Mouse (Mus musculus): ENCODE measurements around the gene Adi1. TPM values are rescaled to one million over a fixed set of nuclear protein-coding genes. Genes with fewer than 3 reads are reported as not detected.

Gene Adi1
- polyA plus RNA-seq, 1 experiment from 2014 or later = 27.0 TPM

DNA sequence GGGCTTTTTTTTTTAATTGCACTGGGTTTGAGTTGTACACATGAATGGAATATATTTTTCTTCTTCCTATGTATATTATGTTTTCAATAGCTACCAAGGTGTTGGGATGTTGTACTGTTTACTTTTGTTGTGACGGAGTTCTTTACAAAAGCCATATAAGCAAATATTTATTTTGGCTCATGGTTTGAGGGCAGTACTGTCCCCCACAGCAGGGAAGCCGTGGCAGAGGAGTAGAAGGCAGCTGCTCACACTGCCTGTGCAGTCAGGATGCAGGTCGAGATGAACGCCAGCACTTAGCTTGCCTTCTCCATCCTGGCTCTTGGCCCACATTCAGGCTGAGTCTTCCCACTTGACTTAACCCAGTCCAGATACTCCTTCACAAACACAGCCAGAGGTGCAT lies 8.3 kb upstream of the Adi1 start:
- 77% methylated on average over 4 of the region's 4 CpGs for WGBS

DNA sequence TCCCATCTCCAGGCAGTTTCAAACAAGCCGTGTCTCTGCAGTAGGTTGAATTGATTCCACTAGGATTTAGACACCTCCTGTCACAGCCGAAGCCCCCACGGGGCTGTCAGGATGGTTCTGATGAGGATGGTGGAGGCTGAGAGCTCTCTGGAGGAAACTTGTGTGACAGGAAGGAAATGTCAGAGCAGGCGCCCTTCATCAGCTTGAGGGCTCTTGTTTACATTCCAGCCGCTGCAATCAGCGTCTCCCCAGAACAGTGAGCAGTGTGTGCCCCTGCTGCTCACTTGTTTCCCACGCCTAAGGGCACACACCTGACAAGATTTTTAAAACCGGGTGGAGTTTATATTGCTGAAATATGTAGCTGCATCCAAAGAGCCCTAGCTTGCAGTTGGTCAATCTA lies 7.7 kb upstream of the Adi1 start:
- Histone ChIP-seq H3K27ac (replicated peaks) (no peak overlapping the region), H3K4me2 (no peak overlapping the region), H3K9ac (replicated peaks) (no peak overlapping the region), H3K36me3 (no peaks in the 10 kb centered on the region; the same call in 1 of the 2 replicates), H3K9me3 (replicated peaks) (no peaks in the 10 kb centered on the region), H3K27me3 (replicated peaks) (no peaks in the 10 kb centered on the region), H3K4me3 (replicated peaks) (no peak overlapping the region), H3K4me1 (no peaks in the 10 kb centered on the region)
- ATAC-seq (ENCODE audit: low FRiP score) = no peak
- WGBS = 57% methylated on average over 8 of the region's 8 CpGs

More for the DNA sequence above, 8.3 kb upstream of the Adi1 start:
- Histone ChIP-seq H3K9ac (replicated peaks) (no peak overlapping the region), H3K4me1 (no peaks in the 10 kb centered on the region), H3K4me3 (replicated peaks) (no peak overlapping the region), H3K27ac (replicated peaks) (no peak overlapping the region), H3K36me3 (no peaks in the 10 kb centered on the region; the same call in 1 of the 2 replicates), H3K9me3 (replicated peaks) (no peaks in the 10 kb centered on the region), H3K27me3 (replicated peaks) (no peaks in the 10 kb centered on the region), H3K4me2 (no peak overlapping the region)
- no peak for ATAC-seq (ENCODE audit: low FRiP score)

DNA sequence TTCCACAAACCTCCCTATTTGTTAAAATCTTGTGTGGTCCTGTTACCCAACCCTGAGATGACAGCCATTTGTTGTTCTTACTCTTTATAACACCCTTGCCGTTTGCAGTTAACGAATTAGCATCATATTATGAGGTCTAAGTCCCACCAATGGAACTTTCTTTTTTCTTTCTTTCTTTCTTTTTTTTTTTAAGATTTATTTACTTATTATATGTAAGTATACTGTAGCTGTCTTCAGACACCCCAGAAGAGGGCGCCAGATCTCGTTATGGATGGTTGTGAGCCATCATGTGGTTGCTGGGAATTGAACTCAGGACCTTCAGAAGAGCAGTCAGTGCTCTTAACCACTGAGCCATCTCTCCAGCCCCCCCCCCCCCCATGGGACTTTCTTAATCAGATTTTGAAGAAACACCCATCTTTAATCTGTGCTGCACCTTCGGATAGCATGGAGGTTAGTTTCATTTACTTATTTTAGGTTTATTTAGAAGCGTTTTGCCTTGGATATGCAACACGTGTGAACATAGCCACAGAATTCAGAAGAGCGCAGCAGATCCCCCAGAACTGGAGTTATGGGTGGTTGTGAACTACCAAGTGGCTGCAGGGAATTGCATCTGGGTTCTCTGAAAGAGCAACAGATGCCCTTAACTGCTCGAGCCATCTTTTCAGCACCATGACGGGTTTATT lies 852 bp upstream of the Adi1 start:
- peak overlapping the region; percentile 93 for H3K27ac ChIP-seq (replicated peaks)
- ATAC-seq (ENCODE audit: low FRiP score) = no peak

GRCm38 (mm10) chr12:28675925-28676209 lies 836 bp downstream of the Adi1 start:
- peak overlapping the region; percentile 62 for H3K4me2 ChIP-seq
- H3K36me3 ChIP-seq = peaks cover 5% of the 10 kb centered on the region; the same call in 1 of the 2 replicates
- H3K9me3 ChIP-seq (replicated peaks) = no peaks in the 10 kb centered on the region
- peaks cover 18% of the 10 kb centered on the region for H3K4me1 ChIP-seq
- H3K4me3 ChIP-seq (replicated peaks) = peak overlapping the region; percentile 54
- WGBS = 77% methylated on average over 5 of the region's 5 CpGs
- ATAC-seq (ENCODE audit: low FRiP score) = no peak
- peak overlapping the region; percentile 93 for H3K27ac ChIP-seq (replicated peaks)
- H3K9ac ChIP-seq (replicated peaks) = peak overlapping the region; percentile 72
- H3K27me3 ChIP-seq (replicated peaks) = no peaks in the 10 kb centered on the region

More for the DNA sequence above, 852 bp upstream of the Adi1 start:
- WGBS = 89% methylated on average over 10 of the region's 10 CpGs
- Histone ChIP-seq H3K9ac (replicated peaks) (peak overlapping the region; percentile 72; the same call in 1 of the 2 replicates), H3K4me1 (peaks cover 18% of the 10 kb centered on the region), H3K4me3 (replicated peaks) (peak overlapping the region; percentile 54), H3K27me3 (replicated peaks) (no peaks in the 10 kb centered on the region), H3K9me3 (replicated peaks) (no peaks in the 10 kb centered on the region), H3K4me2 (peak overlapping the region; percentile 62), H3K36me3 (peaks cover 5% of the 10 kb centered on the region; the same call in 1 of the 2 replicates)

- no peak for ATAC-seq (ENCODE audit: low FRiP score)
- Histone ChIP-seq H3K36me3 (peaks cover 12% of the 10 kb centered on the region; the same call in 1 of the 2 replicates), H3K27ac (replicated peaks) (no peak overlapping the region), H3K9ac (replicated peaks) (no peak overlapping the region), H3K4me3 (replicated peaks) (no peak overlapping the region), H3K27me3 (replicated peaks) (no peaks in the 10 kb centered on the region), H3K4me2 (no peak overlapping the region), H3K9me3 (replicated peaks) (no peaks in the 10 kb centered on the region), H3K4me1 (peaks cover 11% of the 10 kb centered on the region; the same call in 1 of the 2 replicates)
- 69% methylated on average over 1 of the region's 1 CpGs for WGBS
Measured at GRCm38 (mm10) chr12:28684674-28685073, 9.6 kb downstream of the Adi1 start.

- H3K9ac ChIP-seq (replicated peaks) = no peak overlapping the region
- H3K9me3 ChIP-seq (replicated peaks) = no peaks in the 10 kb centered on the region
- no peak overlapping the region for H3K4me2 ChIP-seq
- H3K27me3 ChIP-seq (replicated peaks) = no peaks in the 10 kb centered on the region
- no peak overlapping the region for H3K4me3 ChIP-seq (replicated peaks)
- H3K4me1 ChIP-seq = peaks cover 11% of the 10 kb centered on the region; the same call in 1 of the 2 replicates
- ATAC-seq (ENCODE audit: low FRiP score) = no peak
- peaks cover 21% of the 10 kb centered on the region; the same call in 1 of the 2 replicates for H3K36me3 ChIP-seq
- WGBS = 81% methylated on average over 3 of the region's 3 CpGs
- H3K27ac ChIP-seq (replicated peaks) = 0 out of 2 replicates have a peak overlapping the region, but pooled peaks have one; percentile 51
Measured at GRCm38 (mm10) chr12:28685771-28686170, 10.7 kb downstream of the Adi1 start.

- H3K4me2 ChIP-seq = no peak overlapping the region
- ATAC-seq (ENCODE audit: low FRiP score) = 0 out of 2 replicates have a peak, but pooled peaks have one; percentile 18
- no peaks in the 10 kb centered on the region for H3K27me3 ChIP-seq (replicated peaks)
- peak overlapping the region; percentile 51 for H3K27ac ChIP-seq (replicated peaks)
- 43% methylated on average over 8 of the region's 8 CpGs for WGBS
- H3K36me3 ChIP-seq = peaks cover 26% of the 10 kb centered on the region; the same call in 1 of the 2 replicates
- H3K9me3 ChIP-seq (replicated peaks) = no peaks in the 10 kb centered on the region
- H3K4me3 ChIP-seq (replicated peaks) = no peak overlapping the region
- H3K4me1 ChIP-seq = peaks cover 11% of the 10 kb centered on the region; the same call in 1 of the 2 replicates
- no peak overlapping the region for H3K9ac ChIP-seq (replicated peaks)
Measured at GRCm38 (mm10) chr12:28686199-28686879, 11.3 kb downstream of the Adi1 start.

DNA sequence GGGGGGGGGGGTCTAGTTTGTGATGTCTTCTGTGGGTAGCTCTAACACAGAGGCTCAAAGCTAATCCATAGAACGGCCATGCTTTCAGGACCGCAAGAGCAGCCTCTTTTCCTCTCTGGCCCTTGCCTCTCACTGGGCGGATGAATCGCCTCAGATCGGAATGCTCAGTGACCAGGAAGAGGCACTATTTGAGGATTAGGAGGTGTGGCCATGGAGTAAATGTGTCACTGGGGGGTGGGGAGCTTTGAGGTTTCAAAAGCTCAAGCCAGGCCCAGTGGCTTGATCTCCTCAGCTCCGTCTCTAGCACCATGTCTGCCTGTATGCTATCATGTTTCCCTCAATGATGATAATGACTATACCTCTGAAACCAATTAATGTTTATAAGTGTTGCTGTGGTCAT lies 14.0 kb downstream of the Adi1 start:
- H3K4me2 ChIP-seq = no peak overlapping the region
- H3K9me3 ChIP-seq (replicated peaks) = no peaks in the 10 kb centered on the region
- no peak for ATAC-seq (ENCODE audit: low FRiP score)
- WGBS = 81% methylated on average over 6 of the region's 6 CpGs
- H3K27ac ChIP-seq (replicated peaks) = no peak overlapping the region
- no peak overlapping the region for H3K9ac ChIP-seq (replicated peaks)
- peaks cover 11% of the 10 kb centered on the region; the same call in 1 of the 2 replicates for H3K4me1 ChIP-seq
- no peaks in the 10 kb centered on the region for H3K27me3 ChIP-seq (replicated peaks)
- H3K4me3 ChIP-seq (replicated peaks) = no peak overlapping the region
- H3K36me3 ChIP-seq = peaks cover 33% of the 10 kb centered on the region

DNA sequence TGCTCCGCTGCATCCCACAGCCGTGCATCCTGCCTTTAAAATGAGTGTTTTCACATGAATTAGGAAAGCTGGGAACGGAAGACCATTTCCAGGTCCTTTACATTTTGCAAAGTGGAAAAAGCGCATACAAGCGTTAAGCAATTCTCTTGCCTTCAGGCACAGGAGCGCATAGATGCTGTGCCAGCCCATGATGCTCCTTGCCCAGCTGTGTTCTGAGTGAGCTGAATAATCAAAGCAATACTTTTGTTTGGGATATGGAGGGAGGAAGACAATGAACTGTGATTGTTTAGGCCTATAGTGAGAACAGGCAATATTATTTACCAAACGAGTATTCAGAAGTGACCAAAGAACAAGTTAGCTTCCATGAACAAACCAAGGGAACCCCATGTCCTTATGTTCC lies 15.7 kb downstream of the Adi1 start:
- H3K36me3 ChIP-seq = peaks cover 42% of the 10 kb centered on the region
- 87% methylated on average over 7 of the region's 7 CpGs for WGBS
- no peak for ATAC-seq (ENCODE audit: low FRiP score)
- H3K4me1 ChIP-seq = peaks cover 10% of the 10 kb centered on the region; the same call in 1 of the 2 replicates
- H3K27me3 ChIP-seq (replicated peaks) = no peaks in the 10 kb centered on the region
- no peak overlapping the region for H3K4me3 ChIP-seq (replicated peaks)
- H3K9ac ChIP-seq (replicated peaks) = no peak overlapping the region
- H3K9me3 ChIP-seq (replicated peaks) = no peaks in the 10 kb centered on the region
- H3K4me2 ChIP-seq = no peak overlapping the region
- H3K27ac ChIP-seq (replicated peaks) = no peak overlapping the region

DNA sequence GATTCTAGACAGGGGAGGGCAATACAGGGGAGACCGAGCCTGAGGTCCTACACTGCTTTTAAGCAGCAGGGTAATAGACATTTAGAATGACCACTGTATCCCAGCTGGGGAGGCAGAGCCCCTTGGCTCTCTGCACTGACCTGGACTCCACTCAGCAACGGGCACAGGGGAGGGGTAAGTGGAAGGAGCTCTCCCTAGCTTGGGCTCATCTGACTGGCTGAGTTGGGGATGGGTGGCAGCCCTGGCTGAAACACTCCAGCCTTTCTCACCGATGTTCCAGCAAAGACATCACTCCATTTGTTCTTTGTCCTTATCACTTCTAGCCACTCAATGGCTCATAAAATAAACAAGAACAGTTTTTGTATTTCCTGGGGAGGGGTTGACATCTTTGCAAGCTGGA lies 18.7 kb downstream of the Adi1 start:
- Histone ChIP-seq H3K4me2 (no peak overlapping the region), H3K27me3 (replicated peaks) (no peaks in the 10 kb centered on the region), H3K4me3 (replicated peaks) (no peak overlapping the region), H3K36me3 (peaks cover 46% of the 10 kb centered on the region), H3K4me1 (no peaks in the 10 kb centered on the region), H3K9ac (replicated peaks) (no peak overlapping the region), H3K27ac (replicated peaks) (no peak overlapping the region), H3K9me3 (replicated peaks) (no peaks in the 10 kb centered on the region)
- WGBS = 88% methylated on average over 3 of the region's 3 CpGs
- no peak for ATAC-seq (ENCODE audit: low FRiP score)

GRCm38 (mm10) chr12:28694231-28694630 lies 19.2 kb downstream of the Adi1 start:
- Histone ChIP-seq H3K27me3 (replicated peaks) (no peaks in the 10 kb centered on the region), H3K9me3 (replicated peaks) (no peaks in the 10 kb centered on the region), H3K36me3 (peaks cover 42% of the 10 kb centered on the region), H3K4me2 (no peak overlapping the region), H3K9ac (replicated peaks) (no peak overlapping the region), H3K4me1 (0 out of 2 replicates have a peak, but pooled peaks cover 2% of the 10 kb centered on the region), H3K27ac (replicated peaks) (no peak overlapping the region), H3K4me3 (replicated peaks) (no peak overlapping the region)
- WGBS = 87% methylated on average over 2 of the region's 2 CpGs
- ATAC-seq (ENCODE audit: low FRiP score) = no peak

DNA sequence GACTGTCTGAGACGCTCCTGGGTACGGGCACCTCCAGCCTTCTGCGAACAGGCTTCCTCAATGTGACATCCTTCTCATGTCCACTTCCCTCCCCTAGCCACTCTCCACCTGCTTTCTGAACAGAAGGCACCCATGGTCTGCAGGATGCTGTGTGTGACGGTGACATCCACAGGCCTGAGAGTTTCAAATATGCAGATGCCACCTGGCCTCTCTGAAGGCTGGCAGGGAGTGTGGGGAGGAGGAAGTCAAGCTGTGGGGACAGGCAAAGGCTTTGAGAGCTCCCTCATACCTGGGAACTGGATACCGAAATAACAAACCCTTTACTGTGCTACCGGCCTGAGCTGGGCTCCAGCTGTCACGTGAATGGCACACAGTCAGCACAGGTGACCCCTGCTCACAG lies 19.7 kb downstream of the Adi1 start:
- WGBS = 92% methylated on average over 7 of the region's 7 CpGs
- Histone ChIP-seq H3K27ac (replicated peaks) (no peak overlapping the region), H3K4me2 (no peak overlapping the region), H3K4me3 (replicated peaks) (no peak overlapping the region), H3K36me3 (peaks cover 39% of the 10 kb centered on the region), H3K27me3 (replicated peaks) (no peaks in the 10 kb centered on the region), H3K9me3 (replicated peaks) (no peaks in the 10 kb centered on the region), H3K9ac (replicated peaks) (no peak overlapping the region), H3K4me1 (peaks cover 7% of the 10 kb centered on the region)
- ATAC-seq (ENCODE audit: low FRiP score) = no peak
